Mouse (Mus musculus): ENCODE data around the gene Inpp1. TPM values are rescaled to one million over a fixed set of nuclear protein-coding genes. Genes with fewer than 3 reads are reported as not detected.

The Inpp1 gene
- polyA plus RNA-seq, 1 experiment from 2014 or later = 18.8 TPM

- peak; percentile 28 for ATAC-seq
- peaks cover 7% of the 10 kb centered on the region; the same call in 1 of the 2 replicates for H3K4me1 ChIP-seq (ENCODE audit: control insufficient read depth, insufficient read depth, low read length)
- H3K27ac ChIP-seq (ENCODE audit: low read length) = no peak overlapping the region
- no peaks in the 10 kb centered on the region for H3K36me3 ChIP-seq (ENCODE audit: control insufficient read depth, insufficient read depth, low read length)
- no peaks in the 10 kb centered on the region for H3K27me3 ChIP-seq (replicated peaks; ENCODE audit: control insufficient read depth, insufficient read depth, low read length)
- peak overlapping the region; percentile 89; the same call in 1 of the 2 replicates for H3K4me2 ChIP-seq (ENCODE audit: low read depth, low read length)
- H3K9me3 ChIP-seq (ENCODE audit: control insufficient read depth, low read length) = no peaks in the 10 kb centered on the region
- H3K9ac ChIP-seq (ENCODE audit: low read depth, low read length) = no peak overlapping the region
- WGBS = 11% methylated on average over 3 of the region's 3 CpGs
- H3K4me3 ChIP-seq (ENCODE audit: low read length) = peak overlapping the region; percentile 69
Measured at GRCm38 (mm10) chr1:52844354-52844753, 26.9 kb upstream of the Inpp1 start.

DNA sequence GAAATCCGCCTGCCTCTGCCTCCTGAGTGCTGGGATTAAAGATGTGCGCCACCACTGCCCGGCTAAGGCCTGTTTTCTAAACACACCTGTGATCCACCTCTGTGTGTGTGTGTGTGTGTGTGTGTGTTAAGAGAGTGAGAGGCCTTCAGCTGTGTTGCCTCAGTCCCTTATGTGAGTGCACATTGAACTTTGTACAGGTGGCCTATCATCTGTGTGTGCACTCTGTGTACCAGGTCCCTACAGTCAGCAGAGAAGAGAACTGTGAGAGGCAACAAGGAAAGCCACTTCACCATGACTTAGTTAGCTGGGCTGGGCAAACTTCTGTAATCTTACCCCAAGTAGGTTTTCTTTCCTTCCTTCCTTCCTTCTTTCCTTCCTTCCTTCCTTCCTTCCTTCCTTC lies 21.6 kb upstream of the Inpp1 start:
- 95% methylated on average over 3 of the region's 3 CpGs for WGBS
- Histone ChIP-seq H3K4me2 (ENCODE audit: low read depth, low read length) (no peak overlapping the region), H3K27ac (ENCODE audit: low read length) (no peak overlapping the region), H3K4me1 (ENCODE audit: control insufficient read depth, insufficient read depth, low read length) (no peaks in the 10 kb centered on the region), H3K27me3 (replicated peaks; ENCODE audit: control insufficient read depth, insufficient read depth, low read length) (no peaks in the 10 kb centered on the region), H3K36me3 (ENCODE audit: control insufficient read depth, insufficient read depth, low read length) (no peaks in the 10 kb centered on the region), H3K9ac (ENCODE audit: low read depth, low read length) (no peak overlapping the region), H3K9me3 (ENCODE audit: control insufficient read depth, low read length) (no peaks in the 10 kb centered on the region), H3K4me3 (ENCODE audit: low read length) (no peak overlapping the region)
- peak; percentile 60; the same call in 1 of the 2 replicates for ATAC-seq

- Histone ChIP-seq H3K9ac (ENCODE audit: low read depth, low read length) (peak overlapping the region; percentile 82), H3K4me2 (ENCODE audit: low read depth, low read length) (peak overlapping the region; percentile 69)
- ATAC-seq = no peak
Measured at GRCm38 (mm10) chr1:52817813-52818147, 292 bp upstream of the Inpp1 start.

GRCm38 (mm10) chr1:52816232-52816891 lies 1.1 kb downstream of the Inpp1 start:
- ATAC-seq = no peak
- H3K27me3 ChIP-seq (replicated peaks; ENCODE audit: control insufficient read depth, insufficient read depth, low read length) = no peaks in the 10 kb centered on the region
- H3K4me3 ChIP-seq (ENCODE audit: low read length) = peak overlapping the region; percentile 70
- no peaks in the 10 kb centered on the region for H3K9me3 ChIP-seq (ENCODE audit: control insufficient read depth, low read length)
- no peak overlapping the region for H3K27ac ChIP-seq (ENCODE audit: low read length)
- H3K36me3 ChIP-seq (ENCODE audit: control insufficient read depth, insufficient read depth, low read length) = no peaks in the 10 kb centered on the region
- H3K4me1 ChIP-seq (ENCODE audit: control insufficient read depth, insufficient read depth, low read length) = peaks cover 11% of the 10 kb centered on the region
- H3K9ac ChIP-seq (ENCODE audit: low read depth, low read length) = peak overlapping the region; percentile 82; the same call in 1 of the 2 replicates
- peak overlapping the region; percentile 69 for H3K4me2 ChIP-seq (ENCODE audit: low read depth, low read length)
- WGBS = 53% methylated on average over 13 of the region's 13 CpGs

More at GRCm38 (mm10) chr1:52817813-52818147, 292 bp upstream of the Inpp1 start:
- Histone ChIP-seq H3K4me1 (ENCODE audit: control insufficient read depth, insufficient read depth, low read length) (peaks cover 11% of the 10 kb centered on the region), H3K4me3 (ENCODE audit: low read length) (peak overlapping the region; percentile 70), H3K9me3 (ENCODE audit: control insufficient read depth, low read length) (no peaks in the 10 kb centered on the region), H3K27ac (ENCODE audit: low read length) (peak overlapping the region; percentile 38; the same call in 1 of the 2 replicates), H3K36me3 (ENCODE audit: control insufficient read depth, insufficient read depth, low read length) (no peaks in the 10 kb centered on the region), H3K27me3 (replicated peaks; ENCODE audit: control insufficient read depth, insufficient read depth, low read length) (no peaks in the 10 kb centered on the region)
- WGBS = 6% methylated on average over 7 of the region's 7 CpGs

GRCm38 (mm10) chr1:52808456-52808855 lies 9.0 kb downstream of the Inpp1 start:
- Histone ChIP-seq H3K4me1 (ENCODE audit: control insufficient read depth, insufficient read depth, low read length) (no peaks in the 10 kb centered on the region), H3K27me3 (replicated peaks; ENCODE audit: control insufficient read depth, insufficient read depth, low read length) (no peaks in the 10 kb centered on the region), H3K4me3 (ENCODE audit: low read length) (no peak overlapping the region), H3K27ac (ENCODE audit: low read length) (peak overlapping the region; percentile 55), H3K4me2 (ENCODE audit: low read depth, low read length) (no peak overlapping the region), H3K9me3 (ENCODE audit: control insufficient read depth, low read length) (no peaks in the 10 kb centered on the region), H3K36me3 (ENCODE audit: control insufficient read depth, insufficient read depth, low read length) (no peaks in the 10 kb centered on the region; the same call in 1 of the 2 replicates), H3K9ac (ENCODE audit: low read depth, low read length) (no peak overlapping the region)
- WGBS = 69% methylated on average over 6 of the region's 6 CpGs
- ATAC-seq = peak; percentile 94

DNA sequence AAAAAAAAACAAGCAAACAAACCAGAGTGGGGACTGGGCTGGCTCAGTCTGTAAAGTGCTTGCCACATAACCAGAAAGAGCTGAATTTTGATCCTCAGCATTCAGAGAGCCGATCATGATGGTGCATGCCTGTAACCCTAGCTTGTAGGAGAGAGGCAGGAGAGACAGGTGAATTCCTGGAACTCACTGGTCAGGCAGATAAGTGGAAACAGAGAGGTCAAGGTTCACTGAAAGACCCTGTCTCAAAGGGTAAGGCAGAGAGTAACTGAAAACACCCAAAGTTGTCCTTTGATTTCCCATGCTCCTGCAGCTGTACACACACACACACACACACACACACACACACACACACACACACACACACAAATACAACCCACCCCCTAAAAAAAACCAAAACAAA lies 12.4 kb downstream of the Inpp1 start:
- Histone ChIP-seq H3K27me3 (replicated peaks; ENCODE audit: control insufficient read depth, insufficient read depth, low read length) (no peaks in the 10 kb centered on the region), H3K27ac (ENCODE audit: low read length) (no peak overlapping the region), H3K9ac (ENCODE audit: low read depth, low read length) (no peak overlapping the region), H3K36me3 (ENCODE audit: control insufficient read depth, insufficient read depth, low read length) (no peaks in the 10 kb centered on the region; the same call in 1 of the 2 replicates), H3K4me1 (ENCODE audit: control insufficient read depth, insufficient read depth, low read length) (peaks cover 3% of the 10 kb centered on the region; the same call in 1 of the 2 replicates), H3K4me2 (ENCODE audit: low read depth, low read length) (no peak overlapping the region), H3K9me3 (ENCODE audit: control insufficient read depth, low read length) (no peaks in the 10 kb centered on the region), H3K4me3 (ENCODE audit: low read length) (no peak overlapping the region)
- 81% methylated on average over 1 of the region's 1 CpGs for WGBS
- ATAC-seq = no peak

DNA sequence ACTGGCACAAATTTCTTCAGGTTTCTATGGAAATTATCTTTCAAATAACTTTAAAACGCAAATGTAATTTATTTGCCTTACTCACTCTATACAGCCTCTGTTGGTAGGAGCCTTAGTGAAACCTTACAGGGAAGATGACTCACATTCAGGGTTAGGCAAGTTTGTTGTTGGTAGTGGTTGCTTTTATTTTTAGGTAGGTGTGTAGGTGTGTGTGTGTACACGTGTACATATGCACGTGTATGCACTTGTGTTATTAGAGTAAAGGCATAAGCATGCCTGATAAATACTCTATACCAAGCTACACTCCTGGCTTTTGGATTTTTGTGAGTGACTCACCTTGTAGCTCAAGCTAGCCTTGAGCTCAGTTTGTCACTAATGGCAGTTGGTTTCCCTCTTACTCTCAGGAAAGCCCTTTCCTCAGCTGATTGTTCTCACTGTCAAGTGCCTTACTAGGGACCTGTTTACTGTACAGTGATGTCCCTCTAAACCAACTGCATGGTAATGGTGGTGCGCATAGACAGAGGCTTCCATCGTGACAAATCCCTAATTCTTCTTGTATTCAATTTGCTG lies 15.0 kb downstream of the Inpp1 start:
- Histone ChIP-seq H3K4me1 (ENCODE audit: control insufficient read depth, insufficient read depth, low read length) (peaks cover 11% of the 10 kb centered on the region), H3K4me3 (ENCODE audit: low read length) (no peak overlapping the region), H3K4me2 (ENCODE audit: low read depth, low read length) (no peak overlapping the region), H3K36me3 (ENCODE audit: control insufficient read depth, insufficient read depth, low read length) (no peaks in the 10 kb centered on the region; the same call in 1 of the 2 replicates), H3K27me3 (replicated peaks; ENCODE audit: control insufficient read depth, insufficient read depth, low read length) (no peaks in the 10 kb centered on the region), H3K27ac (ENCODE audit: low read length) (no peak overlapping the region), H3K9me3 (ENCODE audit: control insufficient read depth, low read length) (no peaks in the 10 kb centered on the region), H3K9ac (ENCODE audit: low read depth, low read length) (no peak overlapping the region)
- 85% methylated on average over 5 of the region's 5 CpGs for WGBS
- no peak for ATAC-seq

GRCm38 (mm10) chr1:52801651-52802050 lies 15.8 kb downstream of the Inpp1 start:
- H3K9ac ChIP-seq (ENCODE audit: low read depth, low read length) = no peak overlapping the region
- H3K4me3 ChIP-seq (ENCODE audit: low read length) = no peak overlapping the region
- no peaks in the 10 kb centered on the region for H3K27me3 ChIP-seq (replicated peaks; ENCODE audit: control insufficient read depth, insufficient read depth, low read length)
- no peak for ATAC-seq
- H3K4me2 ChIP-seq (ENCODE audit: low read depth, low read length) = no peak overlapping the region
- whole genome bisulfite sequencing = 85% methylated on average over 5 of the region's 5 CpGs
- no peaks in the 10 kb centered on the region; the same call in 1 of the 2 replicates for H3K36me3 ChIP-seq (ENCODE audit: control insufficient read depth, insufficient read depth, low read length)
- peaks cover 11% of the 10 kb centered on the region for H3K4me1 ChIP-seq (ENCODE audit: control insufficient read depth, insufficient read depth, low read length)
- H3K27ac ChIP-seq (ENCODE audit: low read length) = no peak overlapping the region
- H3K9me3 ChIP-seq (ENCODE audit: control insufficient read depth, low read length) = no peaks in the 10 kb centered on the region

DNA sequence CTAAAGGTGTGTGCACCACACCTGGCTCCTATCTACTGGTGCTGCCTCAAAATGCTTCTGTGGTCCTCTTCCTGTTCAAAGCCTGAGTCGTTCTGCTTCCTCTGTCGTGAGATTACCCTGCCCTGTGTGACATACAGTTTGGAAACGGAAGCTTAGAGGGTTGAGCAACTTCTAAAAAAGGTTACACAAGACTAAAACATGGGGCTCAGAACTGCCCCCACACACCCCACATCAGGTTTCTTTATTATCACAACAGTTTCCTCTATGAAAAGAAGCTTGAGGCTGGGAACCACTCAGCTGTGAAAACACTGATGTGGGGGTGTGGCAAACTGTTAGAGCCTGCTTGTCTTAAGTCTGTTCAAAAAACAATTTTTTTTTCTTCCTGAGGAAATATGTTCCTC lies 17.1 kb downstream of the Inpp1 start:
- H3K4me1 ChIP-seq (ENCODE audit: control insufficient read depth, insufficient read depth, low read length) = peaks cover 11% of the 10 kb centered on the region
- no peaks in the 10 kb centered on the region for H3K9me3 ChIP-seq (ENCODE audit: control insufficient read depth, low read length)
- H3K4me3 ChIP-seq (ENCODE audit: low read length) = no peak overlapping the region
- no peak overlapping the region for H3K9ac ChIP-seq (ENCODE audit: low read depth, low read length)
- ATAC-seq = peak; percentile 52
- no peak overlapping the region for H3K27ac ChIP-seq (ENCODE audit: low read length)
- H3K4me2 ChIP-seq (ENCODE audit: low read depth, low read length) = no peak overlapping the region
- no peaks in the 10 kb centered on the region; the same call in 1 of the 2 replicates for H3K36me3 ChIP-seq (ENCODE audit: control insufficient read depth, insufficient read depth, low read length)
- no peaks in the 10 kb centered on the region for H3K27me3 ChIP-seq (replicated peaks; ENCODE audit: control insufficient read depth, insufficient read depth, low read length)
- 69% methylated on average over 3 of the region's 3 CpGs for WGBS
